Mouse (Mus musculus): ENCODE results near the gene Kcnk2. TPM values are rescaled to one million over a fixed set of nuclear protein-coding genes. Genes with fewer than 3 reads are reported as not detected.

Kcnk2 gene
- polyA plus RNA-seq, 1 experiment from 2014 or later: 3.7 TPM

DNA sequence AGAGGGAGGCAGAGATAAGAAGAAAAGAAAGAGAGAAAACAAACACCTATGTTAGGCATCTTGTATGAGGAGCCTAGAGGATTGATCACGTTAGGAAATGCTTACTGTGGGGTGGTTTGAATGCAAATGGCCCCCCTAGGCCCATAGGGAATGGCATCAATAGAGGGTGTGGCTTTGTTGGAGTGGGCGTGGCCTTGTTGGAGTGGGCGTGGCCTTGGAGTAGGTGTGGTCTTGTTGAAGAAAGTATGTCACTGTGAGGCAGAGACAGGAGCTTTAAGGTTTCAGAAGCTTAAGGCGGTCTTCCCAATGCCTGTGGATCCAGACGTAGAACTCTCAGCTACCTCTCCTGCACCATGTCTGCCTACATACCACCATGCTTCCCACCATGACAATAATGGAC lies 166.8 kb downstream of the Kcnk2 start:
- H3K27me3 ChIP-seq (ENCODE audit: poor library complexity, severe bottlenecking): no peaks in the 10 kb centered on the region
- H3K4me3 ChIP-seq: no peak overlapping the region
- no peak overlapping the region for H3K27ac ChIP-seq
- H3K36me3 ChIP-seq (replicated peaks): no peaks in the 10 kb centered on the region
- no peak for DNase-seq (ENCODE audit: extremely low spot score, low spot score)
- H3K4me1 ChIP-seq: no peaks in the 10 kb centered on the region
- 66% methylated on average over 5 of the region's 5 CpGs for WGBS
- no peaks in the 10 kb centered on the region for H3K9me3 ChIP-seq

DNA sequence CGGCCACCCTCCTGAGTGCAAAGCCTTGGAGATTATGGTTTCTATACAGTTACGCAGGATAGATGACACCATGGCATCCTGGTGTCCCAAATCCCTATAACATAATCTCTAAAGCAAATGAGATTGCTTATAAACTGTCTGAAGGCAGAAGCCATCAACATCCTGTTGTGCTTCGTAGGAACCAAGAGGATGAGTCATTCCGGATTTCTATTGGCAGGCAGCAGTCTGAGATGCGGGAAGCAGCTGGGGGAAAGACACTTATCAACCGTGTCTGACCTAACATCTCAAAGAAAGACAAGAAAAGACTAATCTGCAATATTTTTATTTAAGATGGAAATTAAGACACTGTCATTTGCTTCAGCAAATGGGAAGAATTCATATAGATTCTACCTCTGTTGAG lies 169.2 kb downstream of the Kcnk2 start:
- 90% methylated on average over 6 of the region's 6 CpGs for WGBS
- DNase-seq (ENCODE audit: extremely low spot score, low spot score): no peak
- H3K27me3 ChIP-seq (ENCODE audit: poor library complexity, severe bottlenecking): no peaks in the 10 kb centered on the region

DNA sequence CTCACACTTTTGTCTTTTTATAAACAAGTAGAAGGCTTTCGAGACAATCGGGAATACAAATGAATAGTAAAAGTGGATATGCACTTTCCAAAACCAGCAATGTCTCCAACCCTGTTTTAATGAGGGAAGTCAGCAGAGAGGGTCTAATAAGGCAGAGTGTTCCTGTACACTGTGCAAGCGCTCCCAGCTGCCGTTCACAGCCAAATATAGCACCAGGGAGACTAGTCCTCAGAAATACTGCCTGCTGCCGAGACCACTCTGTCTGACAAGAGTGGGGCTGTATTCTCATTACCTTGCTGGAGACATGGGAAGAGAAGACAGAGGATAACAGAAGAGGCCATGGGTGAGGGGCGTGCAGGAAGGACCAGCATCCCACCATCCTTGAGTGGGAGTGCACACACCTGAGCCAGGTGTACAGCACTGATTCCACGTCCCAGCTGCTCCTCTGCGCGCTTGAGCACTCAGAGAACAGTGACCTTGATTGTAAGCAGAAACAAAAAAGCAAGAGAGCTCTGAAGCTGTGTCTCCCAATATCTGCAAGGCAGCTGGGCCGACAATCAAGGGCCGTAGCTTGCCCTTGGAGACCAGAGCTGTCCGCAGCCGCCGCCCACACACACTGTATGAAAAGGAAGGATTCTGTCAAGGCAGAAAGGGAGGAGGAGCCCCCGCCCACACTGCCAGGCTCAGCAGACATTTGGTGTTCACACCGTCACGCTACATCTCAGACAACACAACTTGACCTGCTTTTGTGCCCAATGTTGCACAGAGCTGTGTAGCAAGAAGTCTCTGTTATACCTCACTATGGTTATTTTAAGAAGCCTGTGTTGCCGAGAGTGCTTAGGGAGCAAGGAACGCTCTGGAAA lies 173.6 kb downstream of the Kcnk2 start:
- Histone ChIP-seq H3K36me3 (replicated peaks) (no peaks in the 10 kb centered on the region), H3K4me1 (peaks cover 5% of the 10 kb centered on the region), H3K27me3 (ENCODE audit: poor library complexity, severe bottlenecking) (no peaks in the 10 kb centered on the region), H3K27ac (no peak overlapping the region), H3K9me3 (no peaks in the 10 kb centered on the region), H3K4me3 (no peak overlapping the region)
- WGBS: 88% methylated on average over 19 of the region's 19 CpGs
- DNase-seq (ENCODE audit: extremely low spot score, low spot score): no peak

More for the DNA sequence above, 169.2 kb downstream of the Kcnk2 start:
- Histone ChIP-seq H3K4me1 (peaks cover 5% of the 10 kb centered on the region), H3K4me3 (no peak overlapping the region), H3K9me3 (no peaks in the 10 kb centered on the region), H3K36me3 (replicated peaks) (no peaks in the 10 kb centered on the region), H3K27ac (no peak overlapping the region)

DNA sequence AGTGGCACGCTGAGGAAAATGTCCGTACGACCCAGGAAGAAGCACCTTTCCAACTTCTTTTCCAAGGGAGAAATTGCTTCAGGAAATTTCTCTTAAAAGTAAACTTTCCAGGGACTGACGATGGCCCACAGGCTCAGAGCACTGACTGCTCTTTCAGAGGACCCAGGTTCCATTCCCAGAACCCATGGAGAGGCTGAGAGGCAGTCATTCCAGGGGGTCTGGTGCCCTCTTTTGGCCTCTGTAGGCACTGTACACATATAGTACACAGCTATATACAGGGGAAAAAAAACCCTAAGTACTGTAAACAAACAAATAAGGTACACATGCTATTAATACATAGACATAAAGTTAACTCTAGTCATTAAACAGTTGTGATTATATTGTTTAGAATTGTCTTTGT lies 174.6 kb downstream of the Kcnk2 start:
- 73% methylated on average over 4 of the region's 4 CpGs for WGBS
- peaks cover 5% of the 10 kb centered on the region for H3K4me1 ChIP-seq
- DNase-seq (ENCODE audit: extremely low spot score, low spot score): no peak
- H3K36me3 ChIP-seq (replicated peaks): no peaks in the 10 kb centered on the region
- H3K9me3 ChIP-seq: no peaks in the 10 kb centered on the region
- H3K27ac ChIP-seq: no peak overlapping the region
- H3K4me3 ChIP-seq: no peak overlapping the region
- H3K27me3 ChIP-seq (ENCODE audit: poor library complexity, severe bottlenecking): no peaks in the 10 kb centered on the region

DNA sequence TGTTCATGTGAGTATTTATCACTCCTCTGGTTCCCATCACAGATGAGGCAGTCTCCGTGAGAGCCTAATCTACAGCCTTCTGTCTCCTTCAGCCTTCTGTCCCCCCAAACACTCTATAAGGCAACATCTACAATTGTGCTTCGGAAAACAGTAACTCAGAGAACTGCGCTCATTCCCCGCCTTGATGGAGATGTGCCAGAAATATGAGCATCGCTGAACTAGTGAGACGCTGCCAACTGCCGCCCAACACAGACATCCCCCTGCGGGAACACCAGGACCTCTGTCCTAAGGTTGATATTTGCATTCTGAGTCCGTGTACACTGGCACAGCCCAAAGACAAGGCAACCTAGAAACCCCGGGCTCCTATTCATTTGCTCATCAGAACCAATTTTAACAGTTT lies 183.0 kb downstream of the Kcnk2 start:
- Histone ChIP-seq H3K9me3 (no peaks in the 10 kb centered on the region), H3K27ac (no peak overlapping the region), H3K4me3 (no peak overlapping the region), H3K27me3 (ENCODE audit: poor library complexity, severe bottlenecking) (no peaks in the 10 kb centered on the region), H3K4me1 (no peaks in the 10 kb centered on the region), H3K36me3 (replicated peaks) (no peaks in the 10 kb centered on the region)
- WGBS: 93% methylated on average over 10 of the region's 10 CpGs
- DNase-seq (ENCODE audit: extremely low spot score, low spot score): no peak

DNA sequence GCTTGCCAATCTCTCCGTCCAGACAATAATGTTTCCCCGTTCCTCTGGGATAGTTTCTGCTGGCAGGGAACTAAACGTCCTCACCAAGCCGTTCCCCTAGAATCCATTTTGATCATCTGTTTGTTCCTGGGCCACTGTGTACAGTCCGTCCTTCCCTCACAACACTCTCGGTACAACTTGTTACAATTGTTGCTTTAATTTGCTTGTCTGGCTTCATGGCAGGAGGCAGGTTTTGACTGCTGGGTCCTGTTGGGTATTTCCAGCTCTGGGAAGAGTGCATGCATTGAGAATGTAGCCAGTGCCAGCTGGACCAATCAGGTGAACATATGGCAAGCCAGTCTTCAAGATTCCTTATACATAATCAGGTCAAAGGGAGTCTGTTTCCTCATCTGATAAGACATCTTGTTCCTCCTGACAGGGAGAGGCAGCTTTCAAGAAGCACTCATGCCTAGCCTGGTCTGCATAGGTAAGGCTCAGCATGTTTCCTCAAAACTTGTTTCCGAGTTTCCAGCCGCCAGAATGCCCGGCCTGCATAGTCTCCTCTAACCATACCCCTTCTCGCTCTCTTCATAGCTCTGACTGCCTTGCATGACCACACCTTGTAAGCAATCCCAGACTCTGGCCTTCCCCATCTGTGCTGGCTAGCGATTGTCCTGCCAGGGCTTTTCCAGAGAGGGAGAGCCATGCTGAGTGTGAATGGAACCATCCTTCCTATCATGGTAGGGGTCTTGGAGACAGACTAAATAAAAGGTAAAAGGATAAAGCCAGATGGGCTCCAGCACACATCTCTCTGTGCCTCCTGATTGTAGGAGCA lies 184.1 kb downstream of the Kcnk2 start:
- Histone ChIP-seq H3K27ac (no peak overlapping the region), H3K9me3 (no peaks in the 10 kb centered on the region), H3K4me1 (no peaks in the 10 kb centered on the region), H3K36me3 (replicated peaks) (no peaks in the 10 kb centered on the region), H3K4me3 (no peak overlapping the region), H3K27me3 (ENCODE audit: poor library complexity, severe bottlenecking) (no peaks in the 10 kb centered on the region)
- no peak for DNase-seq (ENCODE audit: extremely low spot score, low spot score)
- 91% methylated on average over 11 of the region's 11 CpGs for WGBS

DNA sequence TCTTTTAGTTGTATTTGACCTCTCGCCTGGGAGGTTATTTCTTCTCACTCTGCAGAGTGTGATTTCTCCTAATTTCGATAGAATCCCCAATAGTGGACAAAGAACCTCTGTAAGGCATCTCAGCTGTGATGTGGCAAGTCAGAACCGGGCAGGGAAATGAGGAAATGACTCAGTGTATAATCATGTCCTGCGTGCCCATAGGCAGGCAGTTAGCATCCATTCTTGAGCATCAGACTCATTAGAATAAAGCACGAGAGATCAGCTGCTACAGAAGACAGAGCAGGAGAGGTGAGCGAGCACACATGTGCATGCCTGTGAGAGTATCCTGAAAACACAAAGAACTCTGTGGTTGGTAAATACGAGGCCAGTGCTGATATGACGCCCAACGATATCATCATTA lies 186.9 kb downstream of the Kcnk2 start:
- WGBS: 85% methylated on average over 9 of the region's 9 CpGs
- no peak for DNase-seq (ENCODE audit: extremely low spot score, low spot score)

DNA sequence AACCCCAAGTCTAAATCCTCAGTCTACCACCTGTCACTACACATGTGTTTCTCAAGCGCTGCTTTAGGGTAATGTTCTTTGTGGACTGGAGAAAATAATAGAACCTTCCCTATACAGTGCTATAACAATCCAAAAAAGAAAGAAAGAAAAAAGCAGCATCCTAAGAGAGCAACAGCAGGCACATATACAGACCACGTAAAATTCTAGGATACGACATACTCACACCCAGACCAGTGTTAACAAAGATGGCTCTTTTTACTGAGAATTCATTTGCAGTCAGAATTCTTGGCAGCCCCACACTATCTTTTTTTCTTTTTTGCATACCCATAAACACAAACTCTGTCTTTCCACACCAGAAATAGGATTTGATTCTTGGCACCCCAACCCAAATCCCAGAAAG lies 187.6 kb downstream of the Kcnk2 start:
- Histone ChIP-seq H3K9me3 (peaks cover 6% of the 10 kb centered on the region), H3K27ac (no peak overlapping the region), H3K4me1 (peaks cover 5% of the 10 kb centered on the region), H3K27me3 (ENCODE audit: poor library complexity, severe bottlenecking) (no peaks in the 10 kb centered on the region), H3K4me3 (no peak overlapping the region), H3K36me3 (replicated peaks) (no peaks in the 10 kb centered on the region)
- no peak for DNase-seq (ENCODE audit: extremely low spot score, low spot score)
- 97% methylated on average over 3 of the region's 3 CpGs for WGBS

More for the DNA sequence above, 186.9 kb downstream of the Kcnk2 start:
- Histone ChIP-seq H3K36me3 (replicated peaks) (no peaks in the 10 kb centered on the region), H3K27ac (no peak overlapping the region), H3K27me3 (ENCODE audit: poor library complexity, severe bottlenecking) (no peaks in the 10 kb centered on the region), H3K9me3 (peaks cover 6% of the 10 kb centered on the region), H3K4me1 (no peaks in the 10 kb centered on the region), H3K4me3 (no peak overlapping the region)

DNA sequence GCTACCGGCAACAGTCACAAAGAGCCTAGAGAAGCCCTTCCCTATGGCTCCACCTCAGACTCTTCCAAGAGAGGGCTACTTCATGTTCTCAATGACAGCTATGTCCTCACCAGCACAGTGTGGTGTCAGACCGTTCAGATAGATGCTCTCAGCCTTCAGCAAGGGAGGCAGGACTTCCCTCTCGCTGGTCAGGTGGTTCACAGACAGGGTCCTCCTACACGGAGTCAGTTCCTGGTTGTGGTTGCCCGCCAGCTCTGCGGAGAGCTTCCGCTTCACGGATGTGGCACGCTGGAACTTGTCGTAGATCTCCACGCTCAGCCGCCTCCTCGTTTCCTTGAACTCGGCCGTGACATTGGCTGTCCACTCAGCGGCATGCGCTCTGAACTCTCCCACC lies 192.4 kb downstream of the Kcnk2 start:
- H3K36me3 ChIP-seq (replicated peaks): no peaks in the 10 kb centered on the region
- no peaks in the 10 kb centered on the region for H3K27me3 ChIP-seq (ENCODE audit: poor library complexity, severe bottlenecking)
- H3K4me3 ChIP-seq: no peak overlapping the region
- H3K4me1 ChIP-seq: peaks cover 16% of the 10 kb centered on the region
- WGBS: 91% methylated on average over 17 of the region's 17 CpGs
- DNase-seq (ENCODE audit: extremely low spot score, low spot score): no peak
- H3K27ac ChIP-seq: peak overlapping the region; percentile 65
- peaks cover 6% of the 10 kb centered on the region for H3K9me3 ChIP-seq

DNA sequence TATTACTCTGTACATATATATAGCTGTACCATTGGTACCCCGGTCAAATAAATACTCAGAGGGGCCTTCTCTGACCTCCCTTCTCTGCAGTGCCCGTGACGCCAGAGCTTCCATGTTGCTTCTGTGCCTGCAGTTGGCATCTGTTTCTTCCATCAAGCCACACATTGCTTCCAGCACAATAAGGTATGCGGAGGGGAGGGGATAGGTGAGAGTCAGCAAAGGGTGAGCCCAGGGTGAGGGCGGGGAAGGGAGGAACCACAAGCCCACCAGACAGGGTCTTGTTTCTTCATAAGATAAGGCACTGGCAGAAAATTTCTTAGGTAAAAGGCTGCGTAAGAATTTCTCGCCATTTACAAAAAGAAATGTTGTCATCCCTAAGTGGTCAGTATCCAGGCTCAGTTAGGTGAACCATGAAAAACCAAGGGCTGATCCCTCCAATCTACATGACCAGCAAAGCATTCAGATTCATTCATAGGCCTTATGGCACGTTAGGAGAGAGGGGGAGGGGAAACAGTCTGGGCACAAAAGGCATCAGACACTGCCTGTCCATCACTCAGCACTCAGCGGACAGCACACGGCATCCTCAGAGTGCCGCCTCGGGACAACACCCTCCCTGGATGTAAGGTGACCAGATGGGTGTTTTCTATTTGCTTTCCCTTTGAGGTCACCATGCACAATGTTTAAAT lies 192.9 kb downstream of the Kcnk2 start:
- Histone ChIP-seq H3K9me3 (peaks cover 6% of the 10 kb centered on the region), H3K4me3 (no peak overlapping the region), H3K27me3 (ENCODE audit: poor library complexity, severe bottlenecking) (no peaks in the 10 kb centered on the region), H3K4me1 (peaks cover 16% of the 10 kb centered on the region), H3K27ac (peak overlapping the region; percentile 69; the same call in 1 of the 2 replicates), H3K36me3 (replicated peaks) (no peaks in the 10 kb centered on the region)
- WGBS: 72% methylated on average over 12 of the region's 12 CpGs
- DNase-seq (ENCODE audit: extremely low spot score, low spot score): no peak

DNA sequence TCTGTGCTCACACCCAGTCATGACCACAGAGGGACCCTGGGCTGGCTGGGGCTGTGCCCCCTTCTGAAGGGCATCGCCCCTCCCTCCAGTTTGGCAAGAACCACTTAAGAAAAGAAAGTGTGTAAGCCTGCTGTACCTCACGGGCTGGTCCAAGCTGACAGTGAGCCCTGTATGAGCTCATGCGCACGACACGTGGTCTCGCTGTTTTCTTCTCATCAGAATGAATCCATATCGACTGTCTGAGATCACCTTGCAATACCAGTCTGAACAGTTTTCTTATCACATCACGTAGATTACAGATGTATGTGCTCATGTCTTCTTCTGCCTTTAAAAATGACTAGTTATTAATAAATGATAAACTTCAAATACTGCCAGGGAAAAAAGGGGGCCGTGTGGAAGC lies 193.5 kb downstream of the Kcnk2 start:
- Histone ChIP-seq H3K27ac (peak overlapping the region; percentile 69; the same call in 1 of the 2 replicates), H3K9me3 (peaks cover 6% of the 10 kb centered on the region), H3K27me3 (ENCODE audit: poor library complexity, severe bottlenecking) (no peaks in the 10 kb centered on the region), H3K4me3 (no peak overlapping the region), H3K36me3 (replicated peaks) (no peaks in the 10 kb centered on the region), H3K4me1 (peaks cover 16% of the 10 kb centered on the region)
- DNase-seq (ENCODE audit: extremely low spot score, low spot score): no peak
- 93% methylated on average over 9 of the region's 9 CpGs for WGBS

DNA sequence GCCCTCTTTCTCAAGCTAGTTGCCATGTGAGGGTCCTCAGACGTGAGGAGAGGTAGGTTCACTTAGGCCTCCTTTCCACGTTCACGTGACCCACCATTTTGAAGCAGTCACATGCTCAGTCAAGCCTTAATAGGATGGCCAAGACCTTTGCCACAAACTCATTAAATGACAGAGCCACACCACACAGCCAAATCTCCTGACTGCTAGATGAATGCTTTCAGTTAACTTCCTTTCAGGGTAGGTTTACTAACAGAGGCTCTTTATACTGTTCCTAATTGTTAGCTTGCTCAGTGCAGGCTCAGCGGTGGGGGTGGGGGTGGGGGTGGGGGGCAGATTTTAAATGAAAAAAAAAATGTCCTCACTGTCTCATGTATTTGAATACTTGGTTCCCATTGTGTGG lies 206.3 kb downstream of the Kcnk2 start:
- no peak for DNase-seq (ENCODE audit: extremely low spot score, low spot score)
- Histone ChIP-seq H3K27ac (0 out of 2 replicates have a peak overlapping the region, but pooled peaks have one; percentile 13), H3K9me3 (no peaks in the 10 kb centered on the region; the same call in 1 of the 2 replicates), H3K4me1 (peaks cover 8% of the 10 kb centered on the region; the same call in 1 of the 2 replicates), H3K36me3 (replicated peaks) (no peaks in the 10 kb centered on the region), H3K27me3 (ENCODE audit: poor library complexity, severe bottlenecking) (no peaks in the 10 kb centered on the region), H3K4me3 (no peak overlapping the region)
- WGBS: 52% methylated on average over 4 of the region's 4 CpGs
